Mouse (Mus musculus): Measurements from ENCODE around the gene Nr2c1. TPM values are rescaled to one million over a fixed set of nuclear protein-coding genes. Genes with fewer than 3 reads are reported as not detected.

Nr2c1 gene
- polyA plus RNA-seq (2012; rRNA removed), result 3.8 and 5.2 TPM in 2 replicates

DNA sequence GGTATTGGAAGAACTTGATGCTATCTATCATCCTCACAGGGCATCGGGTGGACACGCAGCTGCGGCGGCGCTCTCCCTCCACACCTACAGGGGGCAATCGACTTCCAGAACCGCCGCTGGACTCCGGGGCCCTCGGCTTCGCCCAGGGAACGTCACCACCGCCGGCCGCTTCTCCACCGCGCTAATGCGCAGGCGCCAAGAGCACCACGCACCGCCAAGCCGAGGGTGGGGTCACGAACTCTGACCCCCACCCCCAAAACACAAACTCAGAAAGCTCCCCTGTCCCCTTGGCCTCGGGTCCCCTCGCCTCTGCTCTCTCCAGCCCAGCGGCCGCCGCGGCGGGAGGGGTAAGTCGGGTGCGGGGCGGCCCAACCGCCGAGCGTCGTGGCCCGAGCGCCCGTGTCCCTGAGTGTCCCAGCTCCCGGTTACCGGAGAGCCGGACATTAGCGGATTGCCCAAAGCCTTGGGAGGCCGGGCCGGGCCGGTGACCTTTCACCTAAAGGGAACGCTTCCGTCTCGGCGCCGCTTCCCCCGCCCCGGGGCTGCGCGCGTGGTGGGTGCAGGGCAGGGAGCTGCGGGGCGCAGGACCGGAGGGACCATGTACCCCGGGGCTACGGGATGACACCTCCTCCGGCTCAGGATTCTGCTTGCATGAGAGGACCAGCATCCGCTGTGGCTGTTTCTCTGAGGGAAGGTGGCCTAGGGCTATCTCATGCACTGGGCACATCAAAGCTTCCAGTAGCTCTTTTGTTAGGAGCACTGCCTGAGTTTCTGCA is at the start of gene Nr2c1:
Gene Nr2c1 (plus strand): TSS at position 268 of the 776 bp plus-strand sequence.
- H3K4me1 ChIP-seq (ENCODE audit: control insufficient read depth, insufficient read depth, low read length), result peaks cover 15% of the 10 kb centered on the region
- DNase-seq, result peak; percentile 88
- TF ChIP-seq POLR2A (IDR thresholded peaks at IDR 0.05; ENCODE audit: borderline replicate concordance, extremely low read depth, low read depth, low read length) (peak; percentile 67; the same call in 1 of the 2 replicates), CTCF (IDR thresholded peaks at IDR 0.05; ENCODE audit: insufficient read depth, low read length) (peak; percentile 49; the same call in 1 of the 2 replicates)
- peak within 1 kb of the TSS; percentile 87 for H3K4me3 ChIP-seq (replicated peaks; ENCODE audit: extremely low read depth, low read depth, low read length)
- WGBS, result under 1% methylated on average over 64 of the region's 64 CpGs

DNA sequence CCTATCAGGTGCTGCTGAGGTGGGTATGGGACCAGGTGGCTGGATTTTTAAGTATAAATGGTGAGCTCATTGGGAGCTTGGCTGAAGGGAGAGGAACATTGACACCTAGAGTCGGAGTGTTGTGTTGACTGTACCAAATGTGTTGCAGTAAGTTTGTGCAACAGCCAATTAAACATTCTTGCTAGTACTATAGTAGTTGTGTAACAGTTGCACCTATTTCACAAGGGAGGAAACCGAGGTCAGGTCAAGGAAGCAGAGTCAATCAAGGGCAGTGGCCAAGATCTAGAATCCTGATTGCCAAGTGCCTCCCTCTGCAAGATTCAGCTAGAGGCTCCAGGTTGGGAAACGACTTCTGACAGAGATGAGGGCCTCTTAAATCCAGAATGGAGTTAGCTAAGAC is 49.7 kb upstream of the Nr2c1 start:
- H3K4me1 ChIP-seq (ENCODE audit: control insufficient read depth, insufficient read depth, low read length), result peaks cover 24% of the 10 kb centered on the region
- no peak for TF ChIP-seq POLR2A (IDR thresholded peaks at IDR 0.05; ENCODE audit: borderline replicate concordance, extremely low read depth, low read depth, low read length)
- WGBS, result 50% methylated on average over 3 of the region's 3 CpGs
- H3K4me3 ChIP-seq (replicated peaks; ENCODE audit: extremely low read depth, low read depth, low read length), result no peak overlapping the region
- DNase-seq, result peak; percentile 45

DNA sequence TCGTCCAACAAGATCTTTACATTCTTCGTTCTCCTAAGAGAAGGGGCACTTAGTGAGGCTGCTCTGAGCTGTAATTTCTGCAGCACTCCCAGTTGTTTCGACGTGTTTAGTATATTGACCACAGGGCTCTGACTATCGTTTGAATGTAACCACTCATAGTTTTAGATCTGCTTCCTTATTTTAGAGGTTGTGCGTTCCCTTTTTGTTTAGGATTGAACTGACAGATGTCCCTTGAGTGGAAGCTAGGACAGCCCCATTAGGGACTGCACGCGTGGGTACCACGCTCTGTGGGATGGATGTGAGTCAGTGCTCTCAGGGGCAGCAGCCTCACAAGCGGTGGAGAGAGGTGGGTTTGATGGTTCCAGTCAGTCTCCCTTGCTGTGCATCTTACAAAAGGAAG is 42.3 kb upstream of the Nr2c1 start:
- Histone ChIP-seq H3K4me1 (ENCODE audit: control insufficient read depth, insufficient read depth, low read length) (peaks cover 6% of the 10 kb centered on the region), H3K4me3 (replicated peaks; ENCODE audit: extremely low read depth, low read depth, low read length) (no peak overlapping the region)
- no peak for DNase-seq
- 90% methylated on average over 10 of the region's 10 CpGs for WGBS
- no peak for TF ChIP-seq CTCF (IDR thresholded peaks at IDR 0.05; ENCODE audit: insufficient read depth, low read length)
- TF ChIP-seq POLR2A (IDR thresholded peaks at IDR 0.05; ENCODE audit: borderline replicate concordance, extremely low read depth, low read depth, low read length), result no peak

DNA sequence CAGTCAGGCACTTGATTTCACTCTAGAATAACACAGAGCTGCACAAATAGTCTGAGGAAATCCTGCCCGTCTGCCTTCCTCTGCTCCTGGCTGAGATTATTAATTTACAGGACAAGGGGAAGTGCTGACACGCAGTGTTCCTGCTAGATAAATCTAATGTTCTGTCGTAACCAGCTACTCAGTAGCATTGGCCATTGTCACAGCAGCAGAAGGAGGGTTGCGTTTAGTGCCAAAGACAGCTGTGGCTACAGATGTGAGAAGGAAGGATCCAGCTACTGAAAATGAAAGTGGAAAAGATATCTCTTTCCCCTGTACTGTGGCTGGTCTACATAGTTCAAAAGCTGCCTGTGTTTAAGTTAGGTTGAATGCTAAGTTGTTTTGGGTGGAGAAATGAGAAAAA is 40.7 kb upstream of the Nr2c1 start:
- Histone ChIP-seq H3K4me1 (ENCODE audit: control insufficient read depth, insufficient read depth, low read length) (peaks cover 6% of the 10 kb centered on the region), H3K4me3 (replicated peaks; ENCODE audit: extremely low read depth, low read depth, low read length) (peak overlapping the region; percentile 14)
- WGBS, result 9% methylated on average over 4 of the region's 4 CpGs
- peak; percentile 26 for DNase-seq
- TF ChIP-seq POLR2A (IDR thresholded peaks at IDR 0.05; ENCODE audit: borderline replicate concordance, extremely low read depth, low read depth, low read length) (no peak), CTCF (IDR thresholded peaks at IDR 0.05; ENCODE audit: insufficient read depth, low read length) (no peak)

DNA sequence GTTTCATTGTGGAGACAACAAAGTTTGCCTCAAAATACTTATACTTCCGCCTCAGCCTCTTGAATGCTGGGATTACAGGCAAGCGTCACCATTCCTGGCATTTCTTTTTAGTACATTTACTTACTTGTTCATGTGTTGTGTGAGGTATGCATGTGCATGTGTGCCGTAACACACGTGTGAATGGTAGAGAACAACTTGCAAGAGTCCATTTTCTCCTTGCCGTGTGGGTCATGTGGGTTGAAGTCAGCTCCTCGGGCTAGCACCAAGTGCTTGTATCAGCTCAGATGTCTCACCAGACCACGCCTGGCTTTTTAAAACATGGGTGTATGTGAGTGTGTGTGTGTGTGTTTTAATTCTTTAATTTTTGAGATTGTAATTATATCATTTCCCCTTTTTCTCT is 40.2 kb upstream of the Nr2c1 start:
- WGBS, result 62% methylated on average over 7 of the region's 7 CpGs
- no peak overlapping the region for H3K4me3 ChIP-seq (replicated peaks; ENCODE audit: extremely low read depth, low read depth, low read length)
- TF ChIP-seq POLR2A (IDR thresholded peaks at IDR 0.05; ENCODE audit: borderline replicate concordance, extremely low read depth, low read depth, low read length) (no peak), CTCF (IDR thresholded peaks at IDR 0.05; ENCODE audit: insufficient read depth, low read length) (no peak)

DNA sequence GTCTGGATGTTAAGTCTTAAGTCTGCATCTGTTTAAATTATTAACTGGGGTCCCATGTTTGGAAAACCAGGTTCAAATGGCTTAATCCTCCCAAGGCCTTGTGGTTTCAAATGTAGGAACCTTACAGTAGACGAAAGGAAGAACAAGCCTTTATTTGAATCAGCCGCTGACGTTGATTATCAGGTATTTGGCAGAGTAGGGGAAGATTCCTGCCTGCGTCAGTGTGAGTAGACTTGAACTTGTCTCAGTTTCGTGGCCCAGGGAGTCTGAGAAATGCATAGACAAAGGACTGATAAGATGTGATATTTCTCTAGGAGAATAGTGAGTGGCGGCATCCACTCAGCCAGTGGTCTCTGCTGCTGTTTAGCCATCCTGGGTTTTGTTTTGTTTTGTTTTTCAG is 39.0 kb upstream of the Nr2c1 start:
- 96% methylated on average over 6 of the region's 6 CpGs for WGBS
- no peak overlapping the region for H3K4me3 ChIP-seq (replicated peaks; ENCODE audit: extremely low read depth, low read depth, low read length)
- H3K4me1 ChIP-seq (ENCODE audit: control insufficient read depth, insufficient read depth, low read length), result peaks cover 6% of the 10 kb centered on the region
- TF ChIP-seq POLR2A (IDR thresholded peaks at IDR 0.05; ENCODE audit: borderline replicate concordance, extremely low read depth, low read depth, low read length) (no peak), CTCF (IDR thresholded peaks at IDR 0.05; ENCODE audit: insufficient read depth, low read length) (no peak)
- DNase-seq, result no peak

More for the DNA sequence above, 40.2 kb upstream of the Nr2c1 start:
- DNase-seq, result no peak
- H3K4me1 ChIP-seq (ENCODE audit: control insufficient read depth, insufficient read depth, low read length), result peaks cover 6% of the 10 kb centered on the region

DNA sequence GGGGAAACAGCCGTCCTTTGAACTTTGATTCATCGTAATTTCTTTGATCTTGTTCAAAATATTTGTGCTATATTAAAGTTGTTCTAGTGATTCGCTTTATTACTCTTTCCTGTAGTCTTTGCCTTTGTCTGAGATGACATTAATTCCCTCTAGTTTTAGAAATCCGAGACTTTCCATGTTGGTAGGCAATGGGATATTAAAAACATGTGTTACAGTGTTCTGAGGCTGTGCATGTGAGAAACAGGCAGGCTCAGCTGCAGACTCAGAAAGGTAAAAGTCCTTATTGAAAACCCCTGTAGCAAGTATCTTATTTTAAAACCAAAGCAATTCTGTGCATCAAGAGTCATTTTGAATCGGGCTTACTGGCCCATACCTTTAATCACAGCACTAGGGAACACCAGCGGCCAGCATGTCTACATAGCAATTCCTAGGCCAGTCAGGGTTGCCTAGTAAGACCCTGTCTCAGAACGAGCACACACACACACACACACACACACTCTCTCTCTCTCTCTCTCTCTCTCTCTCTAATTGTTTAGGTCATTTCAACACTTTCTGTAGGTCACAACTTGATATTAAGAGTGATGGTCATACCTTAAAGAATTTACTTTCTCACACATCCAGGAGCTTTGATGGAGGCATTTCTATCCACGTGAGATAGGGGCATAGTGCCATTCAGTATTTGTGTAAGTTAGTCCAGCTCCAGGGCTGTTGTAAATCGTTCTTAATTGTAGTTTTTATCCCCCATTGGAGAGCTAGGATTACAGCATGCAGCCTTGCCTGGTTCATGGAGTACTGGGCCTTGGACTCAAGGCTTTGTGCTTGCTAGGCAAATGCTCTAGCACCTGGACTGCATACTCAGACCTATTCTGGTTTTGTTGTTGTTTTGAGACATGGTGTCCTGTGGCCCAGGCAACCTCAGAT is 36.7 kb upstream of the Nr2c1 start:
- no peak overlapping the region for H3K4me3 ChIP-seq (replicated peaks; ENCODE audit: extremely low read depth, low read depth, low read length)
- TF ChIP-seq POLR2A (IDR thresholded peaks at IDR 0.05; ENCODE audit: borderline replicate concordance, extremely low read depth, low read depth, low read length) (no peak), CTCF (IDR thresholded peaks at IDR 0.05; ENCODE audit: insufficient read depth, low read length) (no peak)
- H3K4me1 ChIP-seq (ENCODE audit: control insufficient read depth, insufficient read depth, low read length), result peaks cover 12% of the 10 kb centered on the region
- DNase-seq, result no peak
- whole genome bisulfite sequencing, result 84% methylated on average over 9 of the region's 9 CpGs

DNA sequence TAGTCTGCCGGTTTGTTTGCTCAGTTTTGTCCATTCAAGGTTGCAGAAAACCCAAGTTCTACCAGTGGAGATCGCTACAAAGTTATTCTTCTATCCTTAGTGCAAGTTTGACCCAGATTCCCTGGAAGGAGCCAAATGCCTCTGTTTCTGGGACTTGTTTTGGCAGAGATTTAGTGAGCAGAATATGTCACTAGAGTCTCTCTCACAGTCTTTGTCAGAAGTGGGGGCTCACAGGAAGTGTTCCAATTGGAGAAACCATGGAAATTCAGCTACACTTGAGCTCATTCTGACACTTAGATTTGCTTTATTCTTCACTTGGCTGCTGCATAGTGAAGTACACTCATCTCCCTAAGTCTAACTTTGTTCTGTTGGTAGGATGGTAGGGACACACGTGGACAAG is 35.6 kb upstream of the Nr2c1 start:
- no peak for DNase-seq
- TF ChIP-seq CTCF (IDR thresholded peaks at IDR 0.05; ENCODE audit: insufficient read depth, low read length), result no peak
- no peak for TF ChIP-seq POLR2A (IDR thresholded peaks at IDR 0.05; ENCODE audit: borderline replicate concordance, extremely low read depth, low read depth, low read length)
- peaks cover 8% of the 10 kb centered on the region for H3K4me1 ChIP-seq (ENCODE audit: control insufficient read depth, insufficient read depth, low read length)
- 63% methylated on average over 3 of the region's 3 CpGs for WGBS
- H3K4me3 ChIP-seq (replicated peaks; ENCODE audit: extremely low read depth, low read depth, low read length), result no peak overlapping the region

DNA sequence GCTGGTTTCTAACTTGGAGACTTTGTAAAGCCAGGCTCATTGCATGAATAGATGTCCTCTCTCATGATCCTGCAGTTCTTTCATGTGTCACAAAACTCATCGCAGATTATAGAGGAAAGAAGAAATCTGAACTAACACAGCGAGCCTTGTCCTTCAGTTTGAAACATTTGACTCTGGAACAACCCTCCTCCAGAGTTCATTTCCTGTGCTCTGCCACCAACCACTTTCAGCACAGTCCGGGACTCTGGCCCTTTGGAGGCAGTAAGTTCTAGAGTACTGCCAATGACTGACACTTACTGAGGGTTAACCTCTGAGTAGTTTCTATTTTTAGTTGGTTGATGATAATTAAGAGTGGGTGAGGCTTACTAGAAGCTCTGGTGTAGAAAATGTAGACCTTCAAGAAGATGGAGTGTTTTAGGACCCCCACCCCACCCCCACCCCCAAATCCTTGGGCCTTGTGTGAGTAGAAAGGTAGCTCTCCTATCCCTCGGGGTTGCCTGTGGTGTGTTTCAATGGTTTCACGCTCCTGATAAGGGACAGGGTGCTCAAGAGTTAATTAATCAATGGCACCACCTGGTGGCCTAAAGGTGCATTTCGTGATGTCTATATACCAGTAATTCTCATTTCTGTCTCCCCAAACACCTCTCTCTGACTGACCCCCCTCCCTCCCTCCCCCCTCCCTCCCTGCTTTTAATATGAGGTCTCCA is 31.8 kb upstream of the Nr2c1 start:
- Histone ChIP-seq H3K4me1 (ENCODE audit: control insufficient read depth, insufficient read depth, low read length) (peaks cover 6% of the 10 kb centered on the region), H3K4me3 (replicated peaks; ENCODE audit: extremely low read depth, low read depth, low read length) (no peak overlapping the region)
- DNase-seq, result peak; percentile 73
- 16% methylated on average over 6 of the region's 6 CpGs for WGBS
- peak; percentile 34 for TF ChIP-seq CTCF (IDR thresholded peaks at IDR 0.05; ENCODE audit: insufficient read depth, low read length)
- no peak for TF ChIP-seq POLR2A (IDR thresholded peaks at IDR 0.05; ENCODE audit: borderline replicate concordance, extremely low read depth, low read depth, low read length)

Data from lung, adult 2 months (tissue).